Mouse (Mus musculus): ENCODE measurements around the gene Snd1. TPM values are rescaled to one million over a fixed set of nuclear protein-coding genes. Genes with fewer than 3 reads are reported as not detected.
A peak's percentile ranks its signal among the peaks of the same experiment; 100 is the strongest.

The Snd1 gene
- polyA plus RNA-seq, 1 experiment from 2014 or later = 56.1 TPM

DNA sequence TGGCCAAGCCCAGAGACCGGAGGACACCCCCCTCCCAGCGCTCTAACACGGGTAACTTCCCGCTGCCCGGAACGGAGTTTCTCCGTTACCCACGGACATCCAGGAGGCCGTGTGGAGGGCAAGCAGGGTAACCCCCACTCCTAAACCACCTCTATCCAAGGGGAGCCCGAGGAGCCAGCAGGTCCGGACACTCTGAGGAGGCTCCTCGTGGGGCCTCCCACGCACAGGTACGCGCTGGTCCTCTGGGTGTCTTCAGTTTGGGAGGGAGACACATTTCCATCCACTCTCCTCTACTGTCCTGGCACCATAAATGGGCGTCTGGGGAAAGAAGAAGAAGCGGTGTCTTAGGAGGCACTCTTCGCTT, 506.6 kb downstream of the Snd1 start:
- H3K4me3 ChIP-seq (ENCODE audit: low read depth, low read length) = peak overlapping the region; percentile 34
- H3K27me3 ChIP-seq (ENCODE audit: control insufficient read depth, insufficient read depth, low read depth, low read length) = peaks cover 38% of the 10 kb centered on the region
- H3K27ac ChIP-seq (ENCODE audit: low read length) = no peak overlapping the region
- H3K9me3 ChIP-seq (replicated peaks; ENCODE audit: control insufficient read depth, low read length) = no peaks in the 10 kb centered on the region
- H3K4me1 ChIP-seq (ENCODE audit: control insufficient read depth, low read depth, low read length) = no peaks in the 10 kb centered on the region
- no peak overlapping the region for H3K9ac ChIP-seq (ENCODE audit: low read depth, low read length)
- ATAC-seq (ENCODE audit: low read depth) = no peak
- 3% methylated on average over 18 of the region's 18 CpGs for WGBS (ENCODE audit: insufficient replicate concordance)
- H3K36me3 ChIP-seq (ENCODE audit: control insufficient read depth, insufficient read depth) = no peaks in the 10 kb centered on the region
- peak overlapping the region; percentile 50 for H3K4me2 ChIP-seq (ENCODE audit: low read depth, low read length)

- no peak overlapping the region for H3K4me3 ChIP-seq (ENCODE audit: low read depth, low read length)
- H3K9me3 ChIP-seq (replicated peaks; ENCODE audit: control insufficient read depth, low read length) = no peaks in the 10 kb centered on the region
- no peak overlapping the region for H3K9ac ChIP-seq (ENCODE audit: low read depth, low read length)
- no peak overlapping the region for H3K4me2 ChIP-seq (ENCODE audit: low read depth, low read length)
- no peaks in the 10 kb centered on the region for H3K36me3 ChIP-seq (ENCODE audit: control insufficient read depth, insufficient read depth)
- no peak overlapping the region for H3K27ac ChIP-seq (ENCODE audit: low read length)
- no peak for ATAC-seq (ENCODE audit: low read depth)
- peaks cover 38% of the 10 kb centered on the region for H3K27me3 ChIP-seq (ENCODE audit: control insufficient read depth, insufficient read depth, low read depth, low read length)
- no peaks in the 10 kb centered on the region for H3K4me1 ChIP-seq (ENCODE audit: control insufficient read depth, low read depth, low read length)
- WGBS (ENCODE audit: insufficient replicate concordance) = 8% methylated on average over 18 of the region's 18 CpGs
Observed at GRCm38 (mm10) chr6:28981966-28982701, 507.2 kb downstream of the Snd1 start.

GRCm38 (mm10) chr6:28982817-28983216, 507.9 kb downstream of the Snd1 start:
- no peak for ATAC-seq (ENCODE audit: low read depth)
- Histone ChIP-seq H3K27me3 (ENCODE audit: control insufficient read depth, insufficient read depth, low read depth, low read length) (peaks cover 38% of the 10 kb centered on the region), H3K9ac (ENCODE audit: low read depth, low read length) (no peak overlapping the region)

More at GRCm38 (mm10) chr6:28982817-28983216, 507.9 kb downstream of the Snd1 start:
- no peaks in the 10 kb centered on the region for H3K36me3 ChIP-seq (ENCODE audit: control insufficient read depth, insufficient read depth)
- no peaks in the 10 kb centered on the region for H3K4me1 ChIP-seq (ENCODE audit: control insufficient read depth, low read depth, low read length)
- no peak overlapping the region for H3K27ac ChIP-seq (ENCODE audit: low read length)
- H3K9me3 ChIP-seq (replicated peaks; ENCODE audit: control insufficient read depth, low read length) = no peaks in the 10 kb centered on the region
- no peak overlapping the region for H3K4me3 ChIP-seq (ENCODE audit: low read depth, low read length)
- no peak overlapping the region for H3K4me2 ChIP-seq (ENCODE audit: low read depth, low read length)
- WGBS (ENCODE audit: insufficient replicate concordance) = 37% methylated on average over 1 of the region's 1 CpGs

Other genes with a start within 250 kb of the Snd1 start
- 19.7 and 22.8 TPM in 2 replicates for gene Zfp800, start 77.1 kb upstream of the Snd1 start, polyA plus RNA-seq (2015; fragmentation: Nextera tagmentation; extraction: Ambion mirVana)
- 372 TPM in 2 replicates for gene Arf5, start 51.6 kb upstream of the Snd1 start, polyA plus RNA-seq (2015; fragmentation: Nextera tagmentation; extraction: Ambion mirVana)
- 0.33 and 0.35 TPM in 2 replicates for gene Fscn3, start 47.4 kb upstream of the Snd1 start, polyA plus RNA-seq (2015; fragmentation: Nextera tagmentation; extraction: Ambion mirVana)
- gene Gcc1, start 46.7 kb upstream of the Snd1 start, polyA plus RNA-seq (2015; fragmentation: Nextera tagmentation; extraction: Ambion mirVana) = 3.7 and 4.4 TPM in 2 replicates
- gene Pax4, start 25.8 kb upstream of the Snd1 start, polyA plus RNA-seq (2015; fragmentation: Nextera tagmentation; extraction: Ambion mirVana) = not detected in 2 replicates

Measured in liver, embryonic 16.5 days (tissue).